Mouse (Mus musculus): ENCODE results near the gene Gm20388. TPM values are rescaled to one million over a fixed set of nuclear protein-coding genes. Genes with fewer than 3 reads are reported as not detected.

Gm20388 gene
- polyA plus RNA-seq, 1 experiment from 2014 or later = not detected

GRCm38 (mm10) chr8:121761480-121761879 is 1850.8 kb downstream of the Gm20388 start:
- H3K9ac ChIP-seq (replicated peaks) = no peak overlapping the region
- H3K27me3 ChIP-seq = no peaks in the 10 kb centered on the region
- H3K9me3 ChIP-seq = no peaks in the 10 kb centered on the region
- 35% methylated on average over 10 of the region's 10 CpGs for WGBS
- H3K4me1 ChIP-seq = peaks cover 12% of the 10 kb centered on the region
- no peak for ATAC-seq (replicated peaks)
- no peak overlapping the region for H3K27ac ChIP-seq (replicated peaks)
- H3K4me3 ChIP-seq = no peak overlapping the region
- H3K4me2 ChIP-seq (replicated peaks) = no peak overlapping the region
- H3K36me3 ChIP-seq = no peaks in the 10 kb centered on the region

DNA sequence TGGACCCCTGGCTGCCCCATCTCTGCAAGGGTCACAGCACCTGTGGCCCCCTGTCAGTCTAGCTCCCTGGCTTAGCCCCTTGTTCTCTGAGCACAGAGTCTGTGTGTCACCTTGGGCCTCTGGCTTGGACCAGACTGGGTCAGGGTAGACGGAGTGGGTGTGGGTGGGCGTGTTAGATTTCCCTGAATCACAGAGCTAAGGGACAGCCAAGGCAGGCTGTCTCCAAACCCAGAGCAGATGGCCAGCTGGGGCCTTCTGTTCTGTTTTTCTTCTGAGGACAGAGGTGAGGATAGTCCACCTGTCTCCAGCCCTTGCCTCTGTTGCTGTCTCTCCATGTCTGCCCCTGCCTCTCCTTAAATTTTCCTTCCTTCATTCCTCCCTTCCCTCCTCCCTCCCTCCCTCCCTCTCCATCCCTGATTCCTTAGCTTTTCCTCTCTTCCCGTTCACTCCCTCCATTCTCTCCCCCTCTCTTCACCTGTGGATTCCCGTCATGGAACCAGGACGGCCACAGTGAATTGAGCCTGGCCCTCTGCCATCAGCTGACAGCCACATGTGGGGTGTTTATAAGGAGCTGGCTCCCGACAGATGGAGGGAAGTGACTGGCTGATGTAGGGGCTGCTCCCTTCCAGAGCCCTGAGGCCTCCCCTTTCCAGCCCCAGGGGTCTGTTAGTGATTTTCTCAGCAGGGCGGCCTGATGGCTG is 1852.5 kb downstream of the Gm20388 start:
- Histone ChIP-seq H3K4me2 (replicated peaks) (no peak overlapping the region), H3K4me3 (no peak overlapping the region), H3K36me3 (no peaks in the 10 kb centered on the region), H3K27ac (replicated peaks) (0 out of 2 replicates have a peak overlapping the region, but pooled peaks have one; percentile 25), H3K9ac (replicated peaks) (no peak overlapping the region), H3K27me3 (no peaks in the 10 kb centered on the region), H3K9me3 (no peaks in the 10 kb centered on the region), H3K4me1 (peaks cover 12% of the 10 kb centered on the region)
- 35% methylated on average over 7 of the region's 7 CpGs for WGBS
- ATAC-seq (replicated peaks) = peak; percentile 67; the same call in 1 of the 2 replicates

- Histone ChIP-seq H3K36me3 (no peaks in the 10 kb centered on the region), H3K9ac (replicated peaks) (no peak overlapping the region), H3K27me3 (no peaks in the 10 kb centered on the region), H3K4me2 (replicated peaks) (no peak overlapping the region), H3K27ac (replicated peaks) (0 out of 2 replicates have a peak overlapping the region, but pooled peaks have one; percentile 25), H3K4me1 (peaks cover 12% of the 10 kb centered on the region), H3K9me3 (no peaks in the 10 kb centered on the region), H3K4me3 (no peak overlapping the region)
- WGBS = 64% methylated on average over 9 of the region's 9 CpGs
- ATAC-seq (replicated peaks) = peak; percentile 31; the same call in 1 of the 2 replicates
Measured at GRCm38 (mm10) chr8:121763700-121764013, 1853.0 kb downstream of the Gm20388 start.

GRCm38 (mm10) chr8:121765594-121766138 is 1855.0 kb downstream of the Gm20388 start:
- Histone ChIP-seq H3K9ac (replicated peaks) (no peak overlapping the region), H3K27me3 (no peaks in the 10 kb centered on the region), H3K27ac (replicated peaks) (no peak overlapping the region), H3K9me3 (no peaks in the 10 kb centered on the region), H3K4me2 (replicated peaks) (no peak overlapping the region), H3K36me3 (no peaks in the 10 kb centered on the region), H3K4me1 (peaks cover 15% of the 10 kb centered on the region), H3K4me3 (no peak overlapping the region)
- WGBS = 81% methylated on average over 7 of the region's 7 CpGs
- no peak for ATAC-seq (replicated peaks)

GRCm38 (mm10) chr8:121769095-121769494 is 1858.5 kb downstream of the Gm20388 start:
- H3K27me3 ChIP-seq = no peaks in the 10 kb centered on the region
- no peaks in the 10 kb centered on the region for H3K9me3 ChIP-seq
- H3K4me3 ChIP-seq = no peak overlapping the region
- H3K36me3 ChIP-seq = no peaks in the 10 kb centered on the region
- WGBS = 52% methylated on average over 3 of the region's 3 CpGs
- no peak overlapping the region for H3K27ac ChIP-seq (replicated peaks)
- no peak overlapping the region for H3K9ac ChIP-seq (replicated peaks)
- no peak for ATAC-seq (replicated peaks)
- H3K4me2 ChIP-seq (replicated peaks) = no peak overlapping the region
- peaks cover 16% of the 10 kb centered on the region for H3K4me1 ChIP-seq

DNA sequence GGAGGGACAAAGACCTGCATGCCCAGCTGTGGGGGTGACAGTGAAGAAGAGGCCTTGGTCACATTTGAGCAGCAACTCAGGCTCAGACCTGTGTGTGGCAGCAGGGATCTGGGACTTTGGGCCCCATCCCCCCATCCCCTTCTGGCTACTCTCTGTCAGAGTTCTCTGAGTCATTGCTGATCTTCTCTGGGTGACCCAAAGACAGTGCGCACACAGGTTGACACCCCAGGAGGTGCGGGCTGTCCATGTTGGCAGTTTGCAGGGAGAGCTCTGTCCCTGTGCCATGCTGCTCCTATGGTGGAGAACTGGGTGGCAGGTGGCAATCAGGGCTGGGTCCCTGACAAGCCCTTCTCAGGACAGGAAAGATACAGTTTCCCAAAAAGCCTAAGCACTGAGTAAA is 1859.0 kb downstream of the Gm20388 start:
- H3K9me3 ChIP-seq = no peaks in the 10 kb centered on the region
- H3K4me2 ChIP-seq (replicated peaks) = no peak overlapping the region
- no peak overlapping the region for H3K4me3 ChIP-seq
- no peak overlapping the region for H3K9ac ChIP-seq (replicated peaks)
- no peak overlapping the region for H3K27ac ChIP-seq (replicated peaks)
- H3K27me3 ChIP-seq = no peaks in the 10 kb centered on the region
- peaks cover 16% of the 10 kb centered on the region for H3K4me1 ChIP-seq
- no peaks in the 10 kb centered on the region for H3K36me3 ChIP-seq
- 92% methylated on average over 2 of the region's 2 CpGs for WGBS
- ATAC-seq (replicated peaks) = no peak

DNA sequence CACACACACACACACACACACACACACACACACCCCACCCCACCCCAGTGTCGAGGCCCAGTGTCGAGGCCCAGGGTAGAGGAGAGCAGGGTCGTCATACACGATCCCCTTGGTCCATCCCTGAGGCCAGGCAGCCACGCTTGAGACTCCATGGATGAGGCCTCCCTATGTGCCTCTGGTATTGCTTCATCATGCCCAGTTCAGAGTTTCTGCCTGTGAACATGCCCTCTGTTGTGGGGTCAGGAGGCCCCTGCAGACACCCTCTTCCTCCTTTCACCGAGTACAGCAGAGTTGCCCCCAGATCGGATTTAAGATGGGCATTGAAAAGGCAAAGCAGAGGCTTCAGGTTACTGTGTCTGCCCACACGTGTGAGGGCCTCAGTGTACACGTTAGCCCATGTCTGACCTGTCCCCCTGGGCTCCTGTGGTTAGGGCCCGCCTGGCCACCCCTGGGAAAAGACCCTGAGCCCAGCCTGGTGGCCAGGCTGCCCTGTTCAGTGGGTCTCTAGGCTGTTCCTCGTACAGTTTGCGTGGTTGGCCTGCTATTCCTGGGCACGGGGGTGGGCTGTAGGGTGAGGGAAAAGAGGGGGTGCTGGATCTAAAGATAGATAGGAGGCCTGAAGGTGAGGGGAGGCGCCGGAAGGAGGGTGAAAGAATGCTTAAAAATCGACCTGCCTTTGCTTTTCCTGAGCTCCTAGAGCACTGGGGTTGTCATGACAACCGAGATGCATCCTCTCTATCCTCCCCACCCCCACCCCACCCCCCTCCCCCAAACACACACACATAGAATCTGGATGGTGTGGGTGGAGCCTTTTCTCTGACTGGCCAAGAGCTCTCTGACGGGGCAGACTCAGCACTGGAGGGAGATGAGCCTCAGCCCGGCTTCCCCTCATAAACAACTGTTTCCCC is 1860.5 kb downstream of the Gm20388 start:
- 29% methylated on average over 19 of the region's 19 CpGs for WGBS
- H3K27ac ChIP-seq (replicated peaks) = peak overlapping the region; percentile 37; the same call in 1 of the 2 replicates
- no peaks in the 10 kb centered on the region for H3K36me3 ChIP-seq
- ATAC-seq (replicated peaks) = peak; percentile 71
- H3K4me1 ChIP-seq = peaks cover 16% of the 10 kb centered on the region
- peak overlapping the region; percentile 14; the same call in 1 of the 2 replicates for H3K4me2 ChIP-seq (replicated peaks)
- no peak overlapping the region for H3K9ac ChIP-seq (replicated peaks)
- no peak overlapping the region for H3K4me3 ChIP-seq
- H3K27me3 ChIP-seq = no peaks in the 10 kb centered on the region
- no peaks in the 10 kb centered on the region for H3K9me3 ChIP-seq

GRCm38 (mm10) chr8:121773876-121774275 is 1863.2 kb downstream of the Gm20388 start:
- Histone ChIP-seq H3K4me2 (replicated peaks) (no peak overlapping the region), H3K27me3 (no peaks in the 10 kb centered on the region), H3K36me3 (no peaks in the 10 kb centered on the region), H3K9me3 (no peaks in the 10 kb centered on the region), H3K4me1 (peaks cover 16% of the 10 kb centered on the region), H3K4me3 (no peak overlapping the region), H3K27ac (replicated peaks) (no peak overlapping the region), H3K9ac (replicated peaks) (no peak overlapping the region)
- 90% methylated on average over 12 of the region's 12 CpGs for WGBS
- no peak for ATAC-seq (replicated peaks)

GRCm38 (mm10) chr8:121782493-121782892 is 1871.9 kb downstream of the Gm20388 start:
- Histone ChIP-seq H3K4me1 (no peaks in the 10 kb centered on the region; the same call in 1 of the 2 replicates), H3K4me2 (replicated peaks) (no peak overlapping the region), H3K9me3 (no peaks in the 10 kb centered on the region), H3K27ac (replicated peaks) (no peak overlapping the region), H3K4me3 (no peak overlapping the region), H3K9ac (replicated peaks) (no peak overlapping the region), H3K27me3 (no peaks in the 10 kb centered on the region), H3K36me3 (no peaks in the 10 kb centered on the region)
- WGBS = 54% methylated on average over 5 of the region's 5 CpGs
- ATAC-seq (replicated peaks) = no peak

DNA sequence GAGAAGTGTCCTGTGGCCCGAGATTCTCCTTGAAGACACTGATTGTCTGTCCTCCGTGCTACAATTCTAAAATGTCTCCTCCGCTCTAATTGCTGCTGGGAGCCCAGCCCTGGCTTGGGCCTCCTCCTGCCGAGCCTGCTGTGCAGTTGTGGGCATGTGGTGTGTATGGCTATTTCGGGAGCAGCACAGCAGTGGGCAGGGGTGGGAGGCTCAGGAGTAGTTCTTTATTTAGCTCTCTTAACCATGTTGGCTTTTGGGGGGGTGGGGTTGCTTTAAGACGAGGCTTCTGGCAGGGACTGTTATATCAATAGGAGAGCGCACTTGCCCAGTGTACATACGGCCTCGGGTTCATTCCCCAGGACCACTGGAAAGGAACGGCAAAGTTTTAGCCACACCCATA is 1875.9 kb downstream of the Gm20388 start:
- Histone ChIP-seq H3K4me3 (no peak overlapping the region), H3K9me3 (no peaks in the 10 kb centered on the region), H3K4me1 (no peaks in the 10 kb centered on the region), H3K36me3 (no peaks in the 10 kb centered on the region), H3K27ac (replicated peaks) (no peak overlapping the region), H3K27me3 (no peaks in the 10 kb centered on the region), H3K4me2 (replicated peaks) (no peak overlapping the region), H3K9ac (replicated peaks) (no peak overlapping the region)
- no peak for ATAC-seq (replicated peaks)
- 55% methylated on average over 10 of the region's 10 CpGs for WGBS

DNA sequence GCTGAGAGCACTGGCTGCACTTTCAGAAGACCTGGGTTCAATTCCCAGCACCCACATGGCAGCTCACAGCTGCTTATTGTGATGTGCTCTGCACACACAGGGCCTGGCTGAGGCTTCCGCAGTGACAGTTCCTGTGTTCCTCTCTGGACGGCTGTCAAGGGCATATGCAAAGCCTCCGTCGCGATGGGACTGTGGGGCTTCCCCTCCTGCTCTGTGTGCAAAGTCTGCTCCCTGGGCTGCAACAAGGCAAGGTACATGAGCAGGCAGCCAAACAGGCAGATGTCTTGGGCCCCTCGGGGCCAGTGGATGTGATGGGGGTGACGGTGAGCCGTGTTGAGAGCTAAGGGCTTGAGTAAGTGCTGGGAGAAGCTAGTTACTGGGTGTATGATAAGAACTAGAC is 1878.1 kb downstream of the Gm20388 start:
- WGBS = 85% methylated on average over 8 of the region's 8 CpGs
- Histone ChIP-seq H3K9ac (replicated peaks) (no peak overlapping the region), H3K4me3 (no peak overlapping the region), H3K27me3 (no peaks in the 10 kb centered on the region), H3K9me3 (no peaks in the 10 kb centered on the region), H3K27ac (replicated peaks) (no peak overlapping the region), H3K4me2 (replicated peaks) (no peak overlapping the region), H3K4me1 (no peaks in the 10 kb centered on the region), H3K36me3 (no peaks in the 10 kb centered on the region)
- ATAC-seq (replicated peaks) = no peak

DNA sequence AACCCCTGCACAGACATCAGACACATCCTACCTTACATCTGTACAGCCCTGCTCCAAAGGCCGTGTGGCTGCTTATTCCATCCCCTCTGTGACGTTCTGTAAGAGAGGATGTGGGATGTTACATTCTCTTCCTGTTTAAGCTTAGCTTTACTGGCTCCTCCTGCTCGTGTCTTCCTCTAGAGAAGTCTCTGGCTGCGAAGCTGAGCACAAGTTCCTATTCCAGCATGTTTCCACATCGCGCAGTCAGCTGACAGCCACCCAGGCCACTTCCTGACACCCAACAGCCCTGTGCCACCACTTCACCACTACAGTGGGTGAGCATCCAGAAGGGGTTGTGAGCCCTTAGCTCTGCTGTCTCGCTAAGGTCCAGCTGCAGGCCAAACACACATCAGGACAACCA is 1881.5 kb downstream of the Gm20388 start:
- Histone ChIP-seq H3K27ac (replicated peaks) (no peak overlapping the region), H3K9ac (replicated peaks) (no peak overlapping the region), H3K4me2 (replicated peaks) (no peak overlapping the region), H3K36me3 (peaks cover 24% of the 10 kb centered on the region), H3K9me3 (no peaks in the 10 kb centered on the region), H3K27me3 (no peaks in the 10 kb centered on the region), H3K4me3 (no peak overlapping the region), H3K4me1 (no peaks in the 10 kb centered on the region)
- 85% methylated on average over 7 of the region's 7 CpGs for WGBS
- ATAC-seq (replicated peaks) = no peak

Data from forebrain, embryonic 15.5 days (tissue).